Mouse (Mus musculus) frontal cortex, postnatal 25 days (tissue): ENCODE results near the gene Etnk2.

Experiments
- DNase-seq, 2 experiments: peaks; one replicate each; pipeline ENCODE4 v3.0.0; 2022; ENCODE audit warnings: low spot score in 2 of 2

The Etnk2 gene

GRCm38 (mm10) chr1:133417113-133417512 is 53.7 kb downstream of the Etnk2 start:
- DNase-seq: no peak

GRCm38 (mm10) chr1:133417539-133417938 is 54.2 kb downstream of the Etnk2 start:
- no peak for DNase-seq

- no peak for DNase-seq
Measured at GRCm38 (mm10) chr1:133418164-133418800, 54.9 kb downstream of the Etnk2 start.

DNA sequence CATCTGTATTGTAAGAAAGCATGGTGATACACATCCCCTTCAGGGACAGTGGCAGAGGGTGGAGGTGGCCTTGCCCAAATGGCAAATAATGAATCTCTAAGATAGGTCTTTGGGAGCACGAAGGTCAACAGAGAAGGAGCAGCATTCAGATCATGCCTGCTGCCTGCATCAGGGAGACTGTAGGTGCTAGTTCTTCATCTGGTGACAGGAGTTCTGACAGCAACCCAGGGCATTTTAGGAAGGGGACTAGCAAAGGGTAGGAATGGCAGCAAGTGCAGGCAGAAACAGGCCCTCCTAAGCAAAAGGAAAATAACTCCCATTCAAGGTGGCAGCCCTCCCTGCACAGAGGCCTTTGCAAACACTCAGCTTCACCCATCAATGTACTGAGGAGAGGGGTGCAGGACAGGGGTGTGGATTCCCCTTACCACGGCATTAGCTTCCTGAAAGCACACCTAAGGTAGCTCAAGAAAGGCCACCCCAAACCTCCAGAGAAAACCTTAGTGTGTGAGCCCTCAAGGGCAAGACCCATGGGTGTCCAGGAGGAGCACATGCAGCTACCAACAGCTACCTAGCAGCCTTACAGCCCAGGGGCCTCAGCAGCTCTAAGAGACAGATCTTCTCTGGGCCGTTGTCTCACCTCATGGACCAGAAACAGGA is 55.9 kb downstream of the Etnk2 start:
- no peak for DNase-seq

DNA sequence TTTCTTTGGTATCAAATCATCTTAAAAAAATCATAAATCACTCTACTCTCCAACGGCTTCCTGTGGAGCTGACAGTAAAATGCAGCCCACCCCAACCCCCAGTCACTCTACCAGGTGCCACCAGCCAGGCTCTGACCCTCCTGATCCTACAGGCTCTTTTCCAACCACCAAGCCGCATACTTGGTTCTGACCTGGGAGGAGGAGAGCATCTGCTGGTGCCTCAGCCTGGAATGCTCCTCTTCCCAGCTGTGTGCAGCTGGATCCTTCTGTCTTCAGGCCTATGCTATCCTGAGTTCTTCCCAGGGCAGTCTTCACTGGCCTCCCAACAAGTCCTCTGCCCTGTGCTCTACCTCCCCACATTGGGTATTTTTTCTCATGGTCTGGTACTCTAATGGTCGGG is 57.1 kb downstream of the Etnk2 start:
- DNase-seq: no peak

GRCm38 (mm10) chr1:133421061-133421460 is 57.7 kb downstream of the Etnk2 start:
- no peak for DNase-seq

DNA sequence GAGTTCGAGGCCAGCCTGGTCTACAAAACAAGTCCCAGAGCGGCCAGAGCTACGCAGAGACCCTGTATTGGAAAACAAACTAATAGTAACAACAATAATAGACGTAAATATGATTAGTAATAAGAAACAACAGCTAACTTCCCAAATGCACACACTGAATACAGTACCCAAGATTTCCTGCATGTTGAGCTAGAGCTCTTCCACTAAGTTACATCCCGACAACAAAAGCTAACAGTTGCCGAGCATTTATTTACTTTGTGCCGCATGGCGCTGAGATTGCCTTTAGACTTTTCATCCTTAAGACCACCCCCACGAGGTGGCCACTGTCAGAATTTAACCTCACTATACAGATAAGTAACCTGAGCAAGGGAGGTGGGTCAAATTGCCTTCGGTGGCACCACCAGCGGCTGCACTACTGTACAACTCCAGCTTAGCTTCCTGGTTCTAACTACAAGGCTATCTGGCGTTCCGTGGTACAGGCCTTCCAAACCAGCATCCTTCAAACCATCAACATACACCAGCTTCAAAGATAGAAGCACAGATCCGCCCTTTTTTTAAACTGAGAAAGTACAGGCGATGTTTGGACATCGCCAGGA is 58.7 kb downstream of the Etnk2 start:
- DNase-seq: no peak

GRCm38 (mm10) chr1:133422615-133423161 is 59.3 kb downstream of the Etnk2 start:
- no peak for DNase-seq

GRCm38 (mm10) chr1:133423166-133423542 is 59.8 kb downstream of the Etnk2 start:
- DNase-seq: no peak

GRCm38 (mm10) chr1:133423543-133424480 is 60.4 kb downstream of the Etnk2 start, which contains the start of gene Sox13:
Gene Sox13, minus strand, starts transcription at chr1:133424377.
- no peak for DNase-seq

DNA sequence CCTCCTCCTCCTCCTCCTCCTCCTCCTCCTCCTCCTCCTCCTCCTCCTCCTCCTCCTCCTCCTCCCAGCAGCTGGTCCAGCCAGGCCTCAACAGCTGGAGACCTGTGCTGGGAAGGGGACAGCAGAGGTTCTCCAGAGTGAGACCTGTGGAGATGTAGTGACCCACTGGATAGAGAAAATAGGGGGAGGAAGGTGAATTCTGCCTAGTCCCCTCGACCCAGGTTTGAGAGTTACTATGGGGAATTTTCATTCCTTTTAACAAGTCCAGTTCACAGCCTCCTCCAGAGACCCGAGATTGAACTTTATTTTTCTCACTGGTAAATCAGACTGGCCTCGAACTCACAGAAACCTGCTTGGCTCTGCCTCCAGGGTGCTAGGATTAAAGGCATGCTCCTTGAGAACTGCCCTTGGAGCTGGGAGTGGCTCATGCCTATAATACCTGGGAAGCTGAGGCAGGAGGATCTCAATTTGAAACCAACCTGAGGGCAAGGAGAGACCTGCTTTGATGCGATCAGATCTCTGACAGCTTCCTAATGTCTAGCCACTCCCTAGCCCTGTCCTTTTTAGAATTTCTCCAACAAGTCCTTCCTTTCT is 61.3 kb downstream of the Etnk2 start:
- no peak for DNase-seq
